Mouse (Mus musculus): ENCODE measurements around the gene Tek. TPM values are rescaled to one million over a fixed set of nuclear protein-coding genes. Genes with fewer than 3 reads are reported as not detected.

The Tek gene
- polyA plus RNA-seq, 1 experiment from 2014 or later, result 9.3 TPM

DNA sequence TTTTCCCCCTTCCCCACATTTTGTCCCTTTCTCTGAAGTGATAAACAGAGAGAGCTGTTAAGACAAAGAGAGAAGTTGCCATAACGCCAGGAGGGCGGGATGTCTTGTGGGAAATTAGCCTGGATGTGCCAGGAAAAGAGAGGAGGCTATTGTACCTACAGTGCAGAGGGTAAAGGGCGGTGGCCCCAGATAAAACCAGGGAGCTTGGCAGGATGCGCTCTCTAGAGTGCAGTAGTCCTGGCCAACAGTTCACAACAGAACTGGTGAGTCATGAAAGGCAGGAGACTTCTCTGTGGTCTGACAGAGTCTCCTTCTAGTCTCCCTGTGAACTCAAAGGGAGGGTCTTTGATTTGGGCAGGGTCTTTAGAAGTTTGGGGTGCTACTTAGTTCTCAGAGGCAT is 13.3 kb upstream of the Tek start:
- 84% methylated on average over 4 of the region's 4 CpGs for WGBS
- ATAC-seq (ENCODE audit: low FRiP score, low TSS enrichment), result peak; percentile 20; the same call in 1 of the 2 replicates
- no peak for DNase-seq
- no peak overlapping the region for H3K4me2 ChIP-seq (ENCODE audit: low read length)
- no peaks in the 10 kb centered on the region for H3K4me1 ChIP-seq (ENCODE audit: control insufficient read depth, insufficient read depth, low read length)
- no peak overlapping the region for H3K27ac ChIP-seq (replicated peaks; ENCODE audit: low read depth, low read length)
- no peak overlapping the region for H3K9ac ChIP-seq (replicated peaks; ENCODE audit: low read length)
- no peaks in the 10 kb centered on the region for H3K36me3 ChIP-seq (ENCODE audit: control insufficient read depth, insufficient read depth, low read length)
- H3K9me3 ChIP-seq (ENCODE audit: control insufficient read depth, low read length), result no peaks in the 10 kb centered on the region
- H3K4me3 ChIP-seq (replicated peaks; ENCODE audit: low read depth, low read length), result no peak overlapping the region
- no peaks in the 10 kb centered on the region for H3K27me3 ChIP-seq (ENCODE audit: control insufficient read depth, insufficient read depth, low read length)

DNA sequence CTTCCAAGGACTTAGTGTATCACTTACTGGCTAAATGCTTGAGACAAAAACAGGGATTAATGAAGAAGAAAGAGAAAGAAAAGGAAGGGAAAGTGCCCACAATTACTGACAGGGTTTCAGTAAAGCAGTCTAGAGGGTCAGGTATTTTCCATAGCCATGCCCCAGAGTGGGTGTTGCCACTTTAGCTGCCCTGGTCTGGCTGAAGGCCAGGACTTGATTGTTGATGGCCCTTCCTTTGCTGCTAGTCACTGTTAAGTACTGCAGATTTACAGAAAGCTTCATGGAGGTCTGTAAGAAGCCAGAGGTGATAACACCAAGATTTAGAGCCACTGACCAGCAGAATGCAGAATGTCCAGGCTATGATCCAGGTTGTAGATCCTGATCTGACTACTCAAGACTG is 6.4 kb upstream of the Tek start:
- DNase-seq (no peak), ATAC-seq (ENCODE audit: low FRiP score, low TSS enrichment) (no peak)
- Histone ChIP-seq H3K27ac (replicated peaks; ENCODE audit: low read depth, low read length) (no peak overlapping the region), H3K9me3 (ENCODE audit: control insufficient read depth, low read length) (no peaks in the 10 kb centered on the region), H3K36me3 (ENCODE audit: control insufficient read depth, insufficient read depth, low read length) (no peaks in the 10 kb centered on the region), H3K4me2 (ENCODE audit: low read length) (no peak overlapping the region), H3K9ac (replicated peaks; ENCODE audit: low read length) (no peak overlapping the region), H3K27me3 (ENCODE audit: control insufficient read depth, insufficient read depth, low read length) (no peaks in the 10 kb centered on the region), H3K4me3 (replicated peaks; ENCODE audit: low read depth, low read length) (no peak overlapping the region), H3K4me1 (ENCODE audit: control insufficient read depth, insufficient read depth, low read length) (no peaks in the 10 kb centered on the region)

DNA sequence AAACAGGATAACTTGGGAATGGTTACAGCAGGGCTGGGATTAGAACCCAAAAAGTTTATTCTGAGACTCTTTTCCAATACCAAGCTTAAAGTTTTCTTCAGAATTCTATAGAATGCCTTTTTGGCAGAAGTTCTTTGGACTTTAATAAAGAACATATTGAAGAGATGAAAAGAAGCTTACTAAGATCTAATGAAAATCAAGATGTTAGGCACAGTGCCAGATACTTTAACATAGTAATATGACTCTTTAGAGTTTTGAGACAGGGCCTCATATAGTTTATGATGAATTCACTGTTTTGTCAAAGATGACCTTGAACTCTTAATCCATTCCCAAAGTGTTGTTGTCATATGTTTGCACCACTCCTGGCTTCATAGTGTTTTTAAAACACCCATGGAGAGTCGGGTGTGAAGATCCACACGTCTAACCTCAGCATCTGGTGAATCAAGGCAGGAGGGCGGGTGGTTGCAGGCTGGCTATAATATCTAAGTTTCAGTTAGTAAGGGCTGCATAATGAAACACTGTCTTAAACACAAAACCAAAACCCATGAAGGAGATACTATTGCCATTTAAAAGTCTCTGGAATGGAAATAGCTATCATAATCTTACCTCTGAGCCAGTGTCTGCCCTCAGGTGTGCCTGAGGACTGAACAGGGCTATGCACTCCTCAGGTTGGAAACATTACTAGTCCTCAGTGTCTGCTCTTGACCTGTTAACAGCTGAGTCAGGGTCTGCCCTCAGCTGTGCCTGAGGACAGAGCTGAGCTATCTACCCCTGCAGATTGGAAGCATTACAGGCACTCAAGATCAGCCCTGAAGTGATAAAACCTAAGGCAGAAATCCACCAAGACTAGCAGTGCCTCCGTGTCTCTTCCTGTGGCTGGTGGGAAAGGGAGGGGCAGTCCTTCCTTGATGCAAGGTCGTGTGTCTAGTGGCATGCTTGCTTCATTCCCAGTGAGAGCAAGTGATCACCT is 1.5 kb upstream of the Tek start:
- Histone ChIP-seq H3K4me1 (ENCODE audit: control insufficient read depth, insufficient read depth, low read length) (no peaks in the 10 kb centered on the region), H3K27me3 (ENCODE audit: control insufficient read depth, insufficient read depth, low read length) (no peaks in the 10 kb centered on the region), H3K27ac (replicated peaks; ENCODE audit: low read depth, low read length) (no peak overlapping the region), H3K4me3 (replicated peaks; ENCODE audit: low read depth, low read length) (no peak overlapping the region), H3K36me3 (ENCODE audit: control insufficient read depth, insufficient read depth, low read length) (no peaks in the 10 kb centered on the region), H3K9me3 (ENCODE audit: control insufficient read depth, low read length) (no peaks in the 10 kb centered on the region), H3K9ac (replicated peaks; ENCODE audit: low read length) (no peak overlapping the region), H3K4me2 (ENCODE audit: low read length) (no peak overlapping the region)
- WGBS, result 76% methylated on average over 5 of the region's 5 CpGs
- no peak for ATAC-seq (ENCODE audit: low FRiP score, low TSS enrichment)
- no peak for DNase-seq

DNA sequence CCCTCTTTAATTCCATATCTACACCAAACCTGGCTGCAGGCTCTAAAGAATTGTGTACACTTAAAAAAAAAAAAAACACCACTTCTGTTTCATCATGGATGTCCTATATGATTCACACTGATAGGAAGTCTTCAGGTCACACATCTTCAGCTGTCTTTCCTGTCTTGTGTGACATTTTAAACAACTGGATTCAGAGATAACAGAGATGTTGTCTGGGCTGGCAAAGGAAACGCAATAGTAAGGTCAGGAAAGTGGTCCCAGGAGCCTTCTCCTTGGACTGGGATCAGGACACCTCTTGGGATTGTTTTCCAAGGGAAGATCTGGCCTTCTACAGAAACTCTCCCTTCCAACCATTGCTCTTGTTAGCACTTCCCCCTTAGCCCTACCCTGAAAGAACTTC is 2.7 kb downstream of the Tek start:
- ATAC-seq (ENCODE audit: low FRiP score, low TSS enrichment) (no peak), DNase-seq (no peak)
- Histone ChIP-seq H3K4me2 (ENCODE audit: low read length) (no peak overlapping the region), H3K27ac (replicated peaks; ENCODE audit: low read depth, low read length) (no peak overlapping the region), H3K4me3 (replicated peaks; ENCODE audit: low read depth, low read length) (no peak overlapping the region), H3K36me3 (ENCODE audit: control insufficient read depth, insufficient read depth, low read length) (no peaks in the 10 kb centered on the region), H3K27me3 (ENCODE audit: control insufficient read depth, insufficient read depth, low read length) (no peaks in the 10 kb centered on the region), H3K4me1 (ENCODE audit: control insufficient read depth, insufficient read depth, low read length) (no peaks in the 10 kb centered on the region), H3K9ac (replicated peaks; ENCODE audit: low read length) (no peak overlapping the region), H3K9me3 (ENCODE audit: control insufficient read depth, low read length) (no peaks in the 10 kb centered on the region)
- 78% methylated on average over 1 of the region's 1 CpGs for whole genome bisulfite sequencing

DNA sequence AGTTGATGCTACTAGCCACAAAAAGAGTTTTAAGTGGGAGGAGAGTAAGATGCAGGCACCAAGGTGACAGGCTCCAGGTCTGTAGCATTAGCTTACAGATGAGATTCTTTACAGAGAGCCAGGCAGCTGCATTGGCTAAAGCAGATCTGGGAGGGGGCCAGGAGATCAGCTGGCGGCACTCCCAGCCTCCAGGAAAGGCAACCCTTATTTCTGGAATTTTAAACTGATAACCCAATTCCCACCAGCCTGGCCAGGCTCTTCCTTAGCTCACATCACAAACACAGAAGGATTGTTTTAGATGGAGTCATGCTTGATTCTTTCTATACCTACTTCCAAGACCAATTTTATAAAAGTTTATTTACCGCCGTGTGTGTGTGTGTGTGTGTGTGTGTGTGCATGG is 6.7 kb downstream of the Tek start:
- Histone ChIP-seq H3K9me3 (ENCODE audit: control insufficient read depth, low read length) (no peaks in the 10 kb centered on the region), H3K4me2 (ENCODE audit: low read length) (no peak overlapping the region), H3K4me1 (ENCODE audit: control insufficient read depth, insufficient read depth, low read length) (no peaks in the 10 kb centered on the region), H3K27ac (replicated peaks; ENCODE audit: low read depth, low read length) (no peak overlapping the region), H3K27me3 (ENCODE audit: control insufficient read depth, insufficient read depth, low read length) (no peaks in the 10 kb centered on the region), H3K4me3 (replicated peaks; ENCODE audit: low read depth, low read length) (no peak overlapping the region), H3K9ac (replicated peaks; ENCODE audit: low read length) (no peak overlapping the region), H3K36me3 (ENCODE audit: control insufficient read depth, insufficient read depth, low read length) (no peaks in the 10 kb centered on the region)
- 70% methylated on average over 3 of the region's 3 CpGs for WGBS
- ATAC-seq (ENCODE audit: low FRiP score, low TSS enrichment), result no peak
- DNase-seq, result no peak

DNA sequence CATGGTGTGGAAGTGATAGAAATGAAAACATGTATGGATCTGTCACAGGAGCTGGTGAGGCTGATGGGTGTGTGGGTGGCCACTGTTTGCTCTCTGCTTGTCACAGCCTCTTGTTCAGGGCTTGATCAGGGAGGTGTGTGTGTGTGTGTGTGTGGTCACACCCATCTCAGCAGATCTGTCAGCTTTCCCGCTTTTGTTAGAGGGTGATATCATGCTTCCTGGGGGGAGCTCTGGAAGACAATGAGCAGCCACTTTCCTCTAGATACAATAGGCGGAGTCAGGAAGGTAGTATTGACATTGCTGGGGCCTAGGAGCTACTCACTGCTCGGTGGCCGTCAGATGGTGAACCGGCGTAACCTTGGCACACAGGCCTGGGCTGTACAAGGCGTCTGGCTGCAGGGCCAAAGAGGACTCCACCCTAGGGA is 7.3 kb downstream of the Tek start:
- Histone ChIP-seq H3K4me1 (ENCODE audit: control insufficient read depth, insufficient read depth, low read length) (no peaks in the 10 kb centered on the region), H3K4me3 (replicated peaks; ENCODE audit: low read depth, low read length) (no peak overlapping the region), H3K4me2 (ENCODE audit: low read length) (no peak overlapping the region), H3K27ac (replicated peaks; ENCODE audit: low read depth, low read length) (no peak overlapping the region), H3K27me3 (ENCODE audit: control insufficient read depth, insufficient read depth, low read length) (no peaks in the 10 kb centered on the region), H3K9ac (replicated peaks; ENCODE audit: low read length) (no peak overlapping the region), H3K9me3 (ENCODE audit: control insufficient read depth, low read length) (no peaks in the 10 kb centered on the region), H3K36me3 (ENCODE audit: control insufficient read depth, insufficient read depth, low read length) (no peaks in the 10 kb centered on the region)
- WGBS, result 33% methylated on average over 7 of the region's 7 CpGs
- peak; percentile 48; the same call in 1 of the 2 replicates for ATAC-seq (ENCODE audit: low FRiP score, low TSS enrichment)
- no peak for DNase-seq

DNA sequence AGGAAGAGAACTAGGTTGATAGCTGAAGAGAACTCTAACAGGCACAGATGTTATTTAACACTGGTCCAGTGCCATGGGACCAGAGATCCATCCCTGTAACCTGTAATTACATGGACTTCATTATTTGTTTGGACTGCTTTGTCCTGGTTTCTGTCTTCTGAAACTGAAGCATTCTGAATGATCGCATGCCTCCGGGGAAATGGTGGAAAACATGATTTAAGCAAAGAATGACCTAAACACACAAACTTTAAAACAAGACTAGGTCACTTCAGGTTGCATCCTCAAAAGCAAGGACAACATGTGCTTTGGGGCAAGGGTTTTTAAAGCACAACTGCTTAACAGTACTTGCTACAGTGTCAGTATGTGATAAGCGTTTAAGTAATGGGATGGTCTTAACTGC is 8.2 kb downstream of the Tek start:
- Histone ChIP-seq H3K27ac (replicated peaks; ENCODE audit: low read depth, low read length) (no peak overlapping the region), H3K4me1 (ENCODE audit: control insufficient read depth, insufficient read depth, low read length) (no peaks in the 10 kb centered on the region), H3K4me3 (replicated peaks; ENCODE audit: low read depth, low read length) (no peak overlapping the region), H3K4me2 (ENCODE audit: low read length) (no peak overlapping the region), H3K9me3 (ENCODE audit: control insufficient read depth, low read length) (no peaks in the 10 kb centered on the region), H3K9ac (replicated peaks; ENCODE audit: low read length) (no peak overlapping the region), H3K27me3 (ENCODE audit: control insufficient read depth, insufficient read depth, low read length) (no peaks in the 10 kb centered on the region), H3K36me3 (ENCODE audit: control insufficient read depth, insufficient read depth, low read length) (no peaks in the 10 kb centered on the region)
- no peak for ATAC-seq (ENCODE audit: low FRiP score, low TSS enrichment)
- WGBS, result 89% methylated on average over 3 of the region's 3 CpGs
- DNase-seq, result no peak

DNA sequence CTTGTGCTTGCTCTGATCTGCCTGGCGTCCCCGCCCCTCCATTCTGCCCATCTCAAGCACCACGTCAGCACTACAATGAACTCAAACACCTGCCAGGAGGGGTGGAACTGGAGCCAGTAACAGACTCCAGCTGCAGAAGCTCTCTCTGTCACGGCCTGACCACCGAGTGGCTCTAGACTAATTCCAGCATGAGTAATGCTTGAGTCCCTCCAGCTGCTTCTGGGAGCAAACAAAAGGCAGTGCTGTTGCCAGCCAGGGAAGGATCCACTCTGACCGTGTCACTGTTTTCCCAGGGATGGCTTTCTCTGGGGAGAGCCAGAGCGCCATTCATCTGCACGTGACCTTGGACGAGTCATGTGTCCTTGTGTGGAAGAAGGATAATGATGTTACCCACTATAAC is 13.4 kb downstream of the Tek start:
- Histone ChIP-seq H3K4me3 (replicated peaks; ENCODE audit: low read depth, low read length) (no peak overlapping the region), H3K27me3 (ENCODE audit: control insufficient read depth, insufficient read depth, low read length) (no peaks in the 10 kb centered on the region), H3K4me2 (ENCODE audit: low read length) (no peak overlapping the region), H3K4me1 (ENCODE audit: control insufficient read depth, insufficient read depth, low read length) (no peaks in the 10 kb centered on the region), H3K9ac (replicated peaks; ENCODE audit: low read length) (no peak overlapping the region), H3K36me3 (ENCODE audit: control insufficient read depth, insufficient read depth, low read length) (no peaks in the 10 kb centered on the region), H3K27ac (replicated peaks; ENCODE audit: low read depth, low read length) (no peak overlapping the region), H3K9me3 (ENCODE audit: control insufficient read depth, low read length) (no peaks in the 10 kb centered on the region)
- peak; percentile 62; the same call in 1 of the 2 replicates for ATAC-seq (ENCODE audit: low FRiP score, low TSS enrichment)
- peak; percentile 39 for DNase-seq
- WGBS, result 13% methylated on average over 9 of the region's 9 CpGs

DNA sequence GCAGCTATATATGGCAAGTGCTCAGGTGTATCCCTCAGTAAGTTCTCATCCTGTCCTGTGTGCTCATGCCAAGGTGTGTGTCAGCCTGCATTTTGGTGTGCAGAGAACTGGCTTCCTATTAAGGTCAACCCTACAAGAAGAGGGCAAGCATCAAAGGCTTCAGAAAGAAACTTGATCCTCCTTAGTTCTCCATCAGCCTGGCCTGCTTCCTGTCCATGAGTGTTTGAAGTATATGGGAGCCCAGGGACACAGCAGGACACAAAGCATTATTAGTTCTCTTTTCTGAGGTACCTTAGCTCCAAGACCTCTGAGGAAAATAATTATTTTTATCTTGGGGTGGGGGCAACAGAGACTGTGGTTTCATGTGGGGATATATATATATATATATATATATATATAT is 26.1 kb downstream of the Tek start:
- Histone ChIP-seq H3K27me3 (ENCODE audit: control insufficient read depth, insufficient read depth, low read length) (no peaks in the 10 kb centered on the region), H3K27ac (replicated peaks; ENCODE audit: low read depth, low read length) (no peak overlapping the region), H3K9me3 (ENCODE audit: control insufficient read depth, low read length) (no peaks in the 10 kb centered on the region), H3K4me1 (ENCODE audit: control insufficient read depth, insufficient read depth, low read length) (no peaks in the 10 kb centered on the region), H3K4me2 (ENCODE audit: low read length) (no peak overlapping the region), H3K9ac (replicated peaks; ENCODE audit: low read length) (no peak overlapping the region), H3K4me3 (replicated peaks; ENCODE audit: low read depth, low read length) (no peak overlapping the region), H3K36me3 (ENCODE audit: control insufficient read depth, insufficient read depth, low read length) (no peaks in the 10 kb centered on the region)
- no peak for DNase-seq
- ATAC-seq (ENCODE audit: low FRiP score, low TSS enrichment), result no peak

Data from midbrain, embryonic 14.5 days (tissue).